Mouse (Mus musculus) forebrain, embryonic 12.5 days (tissue): ENCODE results near the gene Zfp512b. TPM values are rescaled to one million over a fixed set of nuclear protein-coding genes. Genes with fewer than 3 reads are reported as not detected.
A peak's percentile ranks its signal among the peaks of the same experiment; 100 is the strongest.

Experiments
- ATAC-seq: fragments of 200-750 bp; cut with Nextera tagmentation; 2 replicates; pipeline ENCODE4 v1.8.0; 2017; ENCODE audit warnings: moderate TSS enrichment; ENCODE audit not compliant: low FRiP score
- H3K27ac ChIP-seq: fragments of 300-500 bp; sonication (generic); 2 replicates; pipeline ENCODE4 v1.5.1; 2016; ENCODE audit warnings: mild to moderate bottlenecking
- H3K27me3 ChIP-seq: fragments of 300-500 bp; sonication (generic); 2 replicates; pipeline ENCODE4 v1.6.1; 2016; ENCODE audit warnings: mild to moderate bottlenecking
- H3K36me3 ChIP-seq: fragments of 300-500 bp; sonication (generic); replicated peaks from 2 replicates; pipeline ENCODE4 v1.6.1; 2016; ENCODE audit warnings: mild to moderate bottlenecking
- H3K4me1 ChIP-seq: fragments of 300-500 bp; sonication (generic); 2 replicates; pipeline ENCODE4 v1.6.1; 2016
- H3K4me2 ChIP-seq: fragments of 300-500 bp; sonication (generic); 2 replicates; pipeline ENCODE4 v1.6.1; 2016; ENCODE audit warnings: mild to moderate bottlenecking, moderate library complexity
- H3K4me3 ChIP-seq: fragments of 300-500 bp; sonication (generic); replicated peaks from 2 replicates; pipeline ENCODE4 v1.5.1; 2016; ENCODE audit warnings: mild to moderate bottlenecking
- H3K9ac ChIP-seq: fragments of 300-500 bp; sonication (generic); 2 replicates; pipeline ENCODE4 v1.6.1; 2016; ENCODE audit warnings: mild to moderate bottlenecking
- H3K9me3 ChIP-seq: fragments of 300-500 bp; sonication (generic); 2 replicates; pipeline ENCODE4 v1.6.1; 2016
- WGBS: fragments of 180-500 bp; shearing (Covaris S2); methylation state at CpG from one replicate; pipeline ENCODE4 v1.1.7; 2016; 5-methylcytosine and 5-hydroxymethylcytosine counted together
- polyA plus RNA-seq: library from polyadenylated mRNA; unstranded; fragments of >200 nt; fragmentation: Nextera tagmentation; extraction: Ambion mirVana; gene quantifications from 2 replicates; pipeline ENCODE4 v1.2.1, GENCODE M21; 2016

The Zfp512b gene
- polyA plus RNA-seq, 1 experiment from 2014 or later = 74.5 TPM

DNA sequence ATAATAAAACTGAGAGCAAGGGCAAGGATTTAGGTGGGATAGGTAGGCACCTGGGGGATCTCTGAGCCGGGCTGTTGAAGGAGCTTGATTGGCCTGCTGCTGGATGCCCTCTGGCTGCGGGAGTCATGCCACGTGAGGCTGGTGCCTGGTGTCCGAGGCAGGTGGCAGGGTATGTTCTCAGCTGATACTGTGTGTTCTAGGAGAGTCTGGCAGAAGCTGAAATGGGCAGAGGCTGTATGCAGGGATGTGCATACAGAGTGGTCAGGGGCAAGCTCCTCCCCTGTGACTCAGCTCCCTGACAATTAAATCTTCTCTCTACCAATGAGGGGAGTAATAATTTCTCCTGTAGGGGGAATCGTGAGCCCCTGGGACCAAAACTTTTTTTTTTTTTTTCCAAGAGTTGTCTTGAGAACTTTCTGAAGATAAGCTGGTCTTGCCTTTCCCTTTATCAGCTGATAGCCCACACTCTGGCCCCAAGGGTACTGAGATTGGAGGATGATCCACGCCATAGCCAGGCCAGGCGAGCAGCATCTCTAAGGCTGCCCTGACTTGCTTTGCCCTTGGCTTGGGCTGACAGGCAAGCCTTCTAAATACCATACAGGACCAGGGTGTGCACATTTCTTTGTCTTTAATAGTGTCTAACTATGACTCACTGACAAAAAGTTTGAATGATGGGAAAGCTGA is 4.9 kb upstream of the Zfp512b start:
- no peak overlapping the region for H3K9ac ChIP-seq
- H3K9me3 ChIP-seq = no peaks in the 10 kb centered on the region
- H3K27ac ChIP-seq = peak overlapping the region; percentile 84; the same call in 1 of the 2 replicates
- H3K36me3 ChIP-seq = peaks cover 16% of the 10 kb centered on the region; the same call in 1 of the 2 replicates
- ATAC-seq = no peak
- 73% methylated on average over 7 of the region's 7 CpGs for WGBS
- peaks cover 46% of the 10 kb centered on the region for H3K4me1 ChIP-seq
- H3K4me2 ChIP-seq = peak overlapping the region; percentile 82
- H3K27me3 ChIP-seq = no peaks in the 10 kb centered on the region
- H3K4me3 ChIP-seq = no peak overlapping the region; the same call in 1 of the 2 replicates

GRCm38 (mm10) chr2:181596221-181596960 is 3.8 kb upstream of the Zfp512b start:
- WGBS = 64% methylated on average over 6 of the region's 6 CpGs
- no peak for ATAC-seq
- H3K9ac ChIP-seq = no peak overlapping the region
- H3K4me1 ChIP-seq = peaks cover 42% of the 10 kb centered on the region
- peaks cover 16% of the 10 kb centered on the region; the same call in 1 of the 2 replicates for H3K36me3 ChIP-seq
- H3K4me3 ChIP-seq = no peak overlapping the region
- H3K27me3 ChIP-seq = no peaks in the 10 kb centered on the region
- no peak overlapping the region for H3K27ac ChIP-seq
- H3K4me2 ChIP-seq = no peak overlapping the region
- no peaks in the 10 kb centered on the region for H3K9me3 ChIP-seq

- Histone ChIP-seq H3K36me3 (peaks cover 22% of the 10 kb centered on the region), H3K27ac (no peak overlapping the region), H3K4me2 (no peak overlapping the region), H3K27me3 (no peaks in the 10 kb centered on the region), H3K9ac (no peak overlapping the region), H3K9me3 (no peaks in the 10 kb centered on the region), H3K4me1 (peaks cover 41% of the 10 kb centered on the region), H3K4me3 (no peak overlapping the region)
- 83% methylated on average over 4 of the region's 4 CpGs for WGBS
- ATAC-seq = no peak
Observed at GRCm38 (mm10) chr2:181594946-181595696, 2.5 kb upstream of the Zfp512b start.

GRCm38 (mm10) chr2:181593937-181594336 is 1.3 kb upstream of the Zfp512b start:
- H3K36me3 ChIP-seq = peaks cover 34% of the 10 kb centered on the region
- H3K9me3 ChIP-seq = no peaks in the 10 kb centered on the region
- H3K4me3 ChIP-seq = no peak overlapping the region
- no peak overlapping the region for H3K4me2 ChIP-seq
- no peak for ATAC-seq
- H3K27ac ChIP-seq = no peak overlapping the region
- H3K27me3 ChIP-seq = no peaks in the 10 kb centered on the region
- H3K9ac ChIP-seq = no peak overlapping the region
- peaks cover 33% of the 10 kb centered on the region for H3K4me1 ChIP-seq

GRCm38 (mm10) chr2:181593042-181593421 is 429 bp upstream of the Zfp512b start:
- peak; percentile 15; the same call in 1 of the 2 replicates for ATAC-seq
- Histone ChIP-seq H3K4me1 (peaks cover 27% of the 10 kb centered on the region), H3K9ac (peak overlapping the region; percentile 96), H3K27me3 (no peaks in the 10 kb centered on the region), H3K27ac (peak overlapping the region; percentile 81), H3K4me2 (peak overlapping the region; percentile 86), H3K4me3 (peak overlapping the region; percentile 88), H3K36me3 (peaks cover 43% of the 10 kb centered on the region), H3K9me3 (no peaks in the 10 kb centered on the region)
- WGBS = 7% methylated on average over 6 of the region's 6 CpGs

GRCm38 (mm10) chr2:181591528-181592085 is 996 bp downstream of the Zfp512b start, which contains the start of gene Prpf6:
Gene Prpf6, plus strand, starts transcription at chr2:181591868.
- ATAC-seq = no peak
- Histone ChIP-seq H3K9me3 (no peaks in the 10 kb centered on the region), H3K27ac (peak within 1 kb of the TSS; percentile 81), H3K9ac (peak within 1 kb of the TSS; percentile 96), H3K4me1 (peaks cover 19% of the 10 kb centered on the region), H3K4me2 (peak within 1 kb of the TSS; percentile 86), H3K27me3 (no peaks in the 10 kb centered on the region), H3K36me3 (peaks cover 54% of the 10 kb centered on the region), H3K4me3 (peak within 1 kb of the TSS; percentile 88)
- 8% methylated on average over 5 of the region's 5 CpGs for whole genome bisulfite sequencing

DNA sequence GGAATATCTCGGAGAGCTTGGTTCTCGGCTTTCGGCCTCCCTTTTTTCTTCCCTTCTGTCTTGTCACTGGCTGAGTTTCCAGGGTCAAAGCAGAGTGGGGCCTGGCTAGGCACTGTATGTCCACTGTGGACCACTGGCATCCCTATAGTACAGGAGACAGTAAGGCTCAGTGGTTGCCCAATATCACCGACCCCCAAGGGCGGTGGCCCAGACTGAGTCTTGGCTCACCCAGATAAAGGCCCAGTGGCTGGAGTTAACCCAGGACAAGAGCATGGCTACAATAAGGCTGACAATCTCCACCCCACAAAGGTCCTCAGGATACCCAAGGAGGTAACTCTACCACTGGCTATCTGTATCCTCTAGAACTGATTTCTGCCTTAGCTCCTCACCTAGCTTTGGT is 2.1 kb downstream of the Zfp512b start:
- Histone ChIP-seq H3K36me3 (peaks cover 55% of the 10 kb centered on the region), H3K27ac (no peak overlapping the region), H3K4me3 (no peak overlapping the region), H3K9me3 (no peaks in the 10 kb centered on the region), H3K4me1 (peaks cover 19% of the 10 kb centered on the region), H3K9ac (no peak overlapping the region), H3K4me2 (no peak overlapping the region), H3K27me3 (no peaks in the 10 kb centered on the region)
- ATAC-seq = no peak
- 98% methylated on average over 5 of the region's 5 CpGs for WGBS

GRCm38 (mm10) chr2:181589732-181590105 is 2.9 kb downstream of the Zfp512b start:
- Histone ChIP-seq H3K4me2 (no peak overlapping the region), H3K27me3 (no peaks in the 10 kb centered on the region), H3K9me3 (no peaks in the 10 kb centered on the region), H3K27ac (no peak overlapping the region), H3K9ac (no peak overlapping the region), H3K36me3 (peaks cover 61% of the 10 kb centered on the region), H3K4me1 (peaks cover 19% of the 10 kb centered on the region), H3K4me3 (no peak overlapping the region)
- ATAC-seq = no peak
- 95% methylated on average over 9 of the region's 9 CpGs for WGBS

DNA sequence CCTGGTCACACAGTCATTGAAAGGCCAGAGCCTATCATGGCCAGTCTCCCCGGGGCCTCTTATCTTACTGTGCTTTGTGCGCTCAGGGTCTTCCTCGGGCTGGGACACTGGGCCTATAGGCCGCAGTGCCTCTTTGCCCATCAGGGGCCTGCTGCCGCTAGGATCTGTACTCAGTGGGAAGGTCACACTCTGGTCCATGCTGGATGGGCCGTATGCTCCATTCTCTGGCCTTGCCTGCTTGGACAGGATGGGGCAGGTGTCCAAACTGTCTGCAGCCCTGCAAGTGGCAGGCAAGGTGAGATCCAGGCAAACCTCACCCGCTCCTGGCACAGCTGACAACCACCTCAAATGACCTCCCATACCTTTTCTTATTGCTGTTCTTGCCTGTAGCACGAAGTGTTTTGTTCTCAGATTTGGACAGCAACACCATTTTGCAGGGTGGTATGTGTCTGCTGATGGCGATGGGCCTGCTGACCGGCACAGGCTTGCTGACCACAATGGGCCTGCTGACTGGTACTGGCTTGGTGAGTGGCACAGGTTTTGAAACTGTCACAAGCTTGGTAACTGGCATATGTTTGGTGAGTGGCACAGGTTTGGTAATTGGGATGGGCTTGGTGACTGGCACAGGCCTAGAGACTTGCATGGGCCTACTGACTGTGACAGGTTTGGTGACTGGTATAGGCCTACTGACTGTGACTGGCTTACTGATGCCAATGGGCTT is 3.4 kb downstream of the Zfp512b start:
- no peak overlapping the region for H3K27ac ChIP-seq
- H3K4me1 ChIP-seq = peaks cover 19% of the 10 kb centered on the region
- no peak overlapping the region for H3K4me2 ChIP-seq
- no peaks in the 10 kb centered on the region for H3K27me3 ChIP-seq
- H3K4me3 ChIP-seq = no peak overlapping the region
- WGBS = 91% methylated on average over 10 of the region's 10 CpGs
- no peak overlapping the region for H3K9ac ChIP-seq
- H3K36me3 ChIP-seq = peaks cover 66% of the 10 kb centered on the region
- H3K9me3 ChIP-seq = no peaks in the 10 kb centered on the region
- no peak for ATAC-seq

GRCm38 (mm10) chr2:181588229-181588780 is 4.3 kb downstream of the Zfp512b start:
- Histone ChIP-seq H3K4me2 (no peak overlapping the region), H3K4me3 (no peak overlapping the region), H3K36me3 (peaks cover 74% of the 10 kb centered on the region), H3K9me3 (no peaks in the 10 kb centered on the region), H3K27me3 (no peaks in the 10 kb centered on the region), H3K27ac (no peak overlapping the region), H3K4me1 (peaks cover 18% of the 10 kb centered on the region), H3K9ac (no peak overlapping the region)
- ATAC-seq = no peak
- 91% methylated on average over 11 of the region's 11 CpGs for WGBS

GRCm38 (mm10) chr2:181587796-181588195 is 4.8 kb downstream of the Zfp512b start:
- H3K36me3 ChIP-seq = peaks cover 78% of the 10 kb centered on the region

More at GRCm38 (mm10) chr2:181587796-181588195, 4.8 kb downstream of the Zfp512b start:
- peaks cover 13% of the 10 kb centered on the region for H3K4me1 ChIP-seq
- H3K27me3 ChIP-seq = no peaks in the 10 kb centered on the region
- no peak overlapping the region for H3K4me2 ChIP-seq
- H3K4me3 ChIP-seq = no peak overlapping the region
- WGBS = 83% methylated on average over 6 of the region's 6 CpGs
- no peak overlapping the region for H3K9ac ChIP-seq
- no peak for ATAC-seq
- H3K9me3 ChIP-seq = no peaks in the 10 kb centered on the region
- no peak overlapping the region for H3K27ac ChIP-seq
